Mouse (Mus musculus): ENCODE results near the gene Efhc2. TPM values are rescaled to one million over a fixed set of nuclear protein-coding genes. Genes with fewer than 3 reads are reported as not detected.

Gene Efhc2
- 1 to 10 TPM; 2.5 to 2.6 TPM for total RNA-seq (2021)

DNA sequence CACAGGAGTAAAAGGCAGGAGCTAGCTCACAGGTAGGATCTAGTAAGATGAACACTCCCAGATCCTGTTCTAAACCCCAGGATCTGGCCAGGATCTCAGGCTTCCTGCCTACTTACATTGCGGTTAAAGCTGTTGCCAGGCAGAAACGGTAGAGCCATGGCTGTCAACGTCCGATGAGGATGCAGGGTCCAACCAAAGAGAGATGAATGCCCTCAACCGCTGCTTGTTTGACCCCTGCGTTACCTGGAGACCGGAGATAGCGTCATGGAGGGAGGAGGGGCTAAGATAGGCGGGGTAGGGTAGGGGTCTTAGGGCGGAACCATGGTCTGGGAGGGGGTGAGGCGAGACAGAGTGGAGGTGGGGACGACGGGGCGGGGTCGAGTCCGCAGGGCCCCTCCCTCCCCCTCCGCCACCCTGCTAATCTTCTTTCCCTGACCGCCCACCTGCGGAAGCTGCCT lies at the start of gene Efhc2:
Gene Efhc2, minus strand, starts transcription at position 243 of the 458 bp plus-strand sequence.
- peak; percentile 19 for DNase-seq
- intact Hi-C loops (cut with DNase I): no loop called here

DNA sequence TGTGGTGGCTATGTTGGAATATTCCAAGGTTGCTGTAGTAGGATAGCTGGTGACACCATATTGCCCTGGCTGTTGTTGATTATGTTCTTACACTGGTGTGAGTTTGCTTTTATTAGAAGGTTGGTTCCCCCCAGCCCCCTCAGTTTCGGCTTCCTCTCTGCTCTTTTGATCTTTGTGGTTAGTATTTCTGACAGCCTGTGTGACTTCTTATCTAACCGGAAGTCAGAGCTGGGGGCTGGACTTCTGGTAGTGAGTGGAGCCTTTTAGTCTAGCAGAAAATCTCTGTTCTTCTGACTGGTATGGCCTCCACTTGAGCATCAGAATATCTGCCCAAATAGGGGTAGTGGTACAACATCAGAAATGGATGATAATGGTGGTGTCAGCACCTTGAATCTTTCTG lies 45.9 kb upstream of the Efhc2 start:
- DNase-seq: no peak
- intact Hi-C loops (cut with DNase I): no loop called here

DNA sequence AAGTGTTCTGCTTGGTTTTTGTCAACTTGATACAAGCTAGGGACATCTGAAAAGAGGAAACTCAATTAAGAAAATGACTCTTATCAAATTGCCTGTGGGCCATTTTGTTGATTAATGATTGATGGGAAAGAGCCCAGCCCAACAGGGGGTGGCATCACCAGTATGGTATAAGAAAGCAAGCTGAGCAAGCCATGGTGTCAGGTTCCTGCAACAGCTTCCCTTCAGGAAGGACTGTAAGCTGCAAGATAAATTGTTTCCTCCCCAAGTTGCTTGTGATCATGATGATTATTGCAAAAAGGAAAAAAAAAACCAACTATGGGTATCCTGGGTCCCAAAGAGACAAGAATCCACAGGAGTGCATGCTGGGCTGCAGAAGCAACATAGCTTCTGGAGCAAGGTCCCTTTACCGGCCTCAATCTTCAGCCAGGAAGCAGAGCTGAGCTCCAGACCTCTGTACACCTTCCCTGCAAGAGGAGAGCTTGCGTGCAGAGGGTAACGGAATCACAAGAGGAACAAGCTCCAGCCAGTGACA lies 18.8 kb downstream of the Efhc2 start:
- intact Hi-C loops (cut with DNase I): no loop called here
- no peak for DNase-seq

DNA sequence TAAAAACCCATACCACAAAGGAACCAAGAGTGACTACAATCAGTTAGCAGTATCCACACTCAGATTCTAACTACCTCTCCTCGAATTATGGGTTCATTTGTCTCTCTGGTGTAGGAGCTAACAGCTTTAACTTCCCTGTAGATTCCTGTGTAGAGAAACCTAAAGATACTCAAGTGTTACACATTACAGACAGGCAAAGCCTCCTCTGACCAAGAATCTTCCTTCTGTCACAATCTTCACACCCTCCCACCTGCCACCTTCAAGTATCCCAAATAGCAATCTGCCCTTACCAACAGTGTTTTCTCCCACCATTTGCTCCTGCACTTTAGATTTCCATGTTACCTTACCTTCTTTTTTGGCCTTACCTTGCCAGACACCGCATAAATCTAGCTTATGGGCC lies 35.3 kb downstream of the Efhc2 start:
- intact Hi-C loops (cut with DNase I): no loop called here
- DNase-seq: no peak

DNA sequence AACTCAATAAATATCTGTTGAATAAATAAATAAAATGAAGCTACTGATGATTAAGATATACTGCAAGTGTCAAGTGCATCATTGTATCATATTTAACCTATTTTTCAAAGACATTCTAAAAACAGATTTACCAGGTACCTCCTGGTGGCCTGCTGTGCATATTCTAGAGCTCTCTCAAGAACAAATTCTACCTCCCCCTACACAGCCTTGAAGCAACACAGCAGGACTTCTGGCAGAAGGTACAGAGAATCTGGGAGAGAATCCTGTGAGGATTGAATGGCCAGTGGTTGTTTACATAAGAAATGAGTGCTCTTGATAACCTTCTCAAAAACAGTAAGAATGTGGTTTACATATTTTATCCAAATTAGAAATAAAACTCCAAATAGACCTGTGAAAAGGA lies 94.0 kb downstream of the Efhc2 start:
- intact Hi-C loops (cut with DNase I): no loop called here
- no peak for DNase-seq

DNA sequence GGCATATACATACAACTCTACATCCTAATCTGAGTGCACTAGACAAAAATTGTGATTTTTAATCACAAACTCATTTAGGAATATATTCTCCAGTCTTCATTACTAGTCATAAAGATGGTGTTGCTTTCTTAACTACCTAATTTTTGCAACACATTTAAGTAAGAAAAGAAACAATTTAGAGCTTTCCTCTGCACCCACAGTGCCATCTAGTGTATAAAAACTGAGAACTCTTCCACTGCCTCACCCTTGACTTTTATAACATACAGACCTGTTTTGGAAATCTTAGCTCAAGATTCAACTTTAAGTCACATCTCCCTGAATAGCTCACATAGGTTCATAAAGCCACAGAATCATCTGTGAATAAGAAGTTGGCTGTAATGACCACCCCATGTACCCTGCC lies 101.7 kb downstream of the Efhc2 start:
- intact Hi-C loops (cut with DNase I): no loop called here

DNA sequence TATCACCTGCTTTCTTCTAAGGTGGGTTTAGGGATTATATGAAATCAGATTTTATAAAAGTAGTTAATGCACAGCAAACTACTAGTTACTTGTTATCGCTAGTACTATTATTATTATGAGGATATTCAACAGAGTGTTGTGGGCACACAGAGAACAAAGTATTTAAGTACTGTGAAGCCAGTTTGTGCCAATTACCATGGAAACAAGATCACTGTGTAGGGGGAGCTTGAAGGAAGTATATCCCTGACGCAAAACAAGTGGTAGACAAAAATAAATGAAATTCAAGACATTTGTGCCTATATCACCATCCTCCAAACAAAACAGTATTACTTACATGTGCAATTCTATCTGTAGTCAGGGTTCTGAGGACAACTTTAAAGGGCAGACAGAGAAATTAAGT lies 105.7 kb downstream of the Efhc2 start:
- intact Hi-C loops (cut with DNase I): loop anchor here (5.0 kb wide), 1 partner anchor 316 kb away; no protein-coding TSS in a partner anchor
- DNase-seq: no peak

More for the DNA sequence above, 101.7 kb downstream of the Efhc2 start:
- DNase-seq: no peak

DNA sequence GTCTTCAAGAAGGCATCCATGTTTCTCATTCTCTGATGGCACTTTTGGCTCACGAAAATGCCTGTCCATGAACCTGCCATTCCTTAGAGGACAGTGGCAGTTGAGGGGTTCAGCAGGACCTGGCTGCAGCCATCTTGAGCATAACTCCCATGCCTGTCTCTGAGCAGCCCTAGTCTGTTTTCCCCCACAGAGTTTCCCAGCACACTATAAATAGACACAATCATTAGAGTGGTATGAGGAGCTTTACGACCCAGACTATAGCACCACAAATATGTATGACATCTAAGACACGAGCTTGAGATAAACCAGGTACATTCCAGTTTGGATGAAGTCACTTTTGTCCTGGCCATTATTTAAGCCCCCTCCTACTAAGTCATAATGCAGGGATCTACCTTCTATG lies 143.4 kb downstream of the Efhc2 start:
- no peak for DNase-seq
- intact Hi-C loops (cut with DNase I): no loop called here

DNA sequence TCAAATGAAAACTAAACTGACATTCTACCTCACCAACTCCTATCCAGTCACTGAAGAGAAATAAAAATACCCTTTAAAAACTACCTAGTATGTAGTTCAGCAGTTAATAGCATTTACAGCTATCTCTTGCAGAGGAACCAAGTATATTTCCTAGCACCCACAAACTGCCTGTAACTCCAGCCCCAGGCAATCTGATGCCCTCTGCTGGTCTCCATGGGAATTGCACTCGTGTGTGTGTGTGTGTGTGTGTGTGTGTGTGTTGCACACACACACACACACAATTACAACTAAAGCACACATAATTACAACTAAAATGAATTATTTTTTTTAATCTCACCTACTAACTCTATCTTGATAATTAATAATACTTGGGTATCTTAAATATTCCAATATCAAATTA lies 153.5 kb downstream of the Efhc2 start:
- intact Hi-C loops (cut with DNase I): no loop called here
- DNase-seq: no peak

All from left cerebral cortex, postnatal 4 days (tissue).